Mouse (Mus musculus): ENCODE measurements around the gene Lrrc41. TPM values are rescaled to one million over a fixed set of nuclear protein-coding genes. Genes with fewer than 3 reads are reported as not detected.

Lrrc41 gene
- total and polyA plus RNA-seq, 3 experiments = 64.4 to 73.3 TPM; not detected in 1

- Histone ChIP-seq H3K4me1 (ENCODE audit: control insufficient read depth in 1 of 2, insufficient read depth in 2 of 2, low read length in 2 of 2) (0 out of 4 replicates have a peak, but pooled peaks cover 0 to 3% of the 10 kb centered on the region in 2 experiments), H3K27me3 (ENCODE audit: control insufficient read depth in 1 of 2, insufficient read depth in 2 of 2, low read length in 2 of 2) (no peaks in the 10 kb centered on the region), H3K79me2 (ENCODE audit: control insufficient read depth, insufficient read depth, low read length, poor library complexity) (no peaks in the 10 kb centered on the region), H3K27ac (ENCODE audit: control insufficient read depth, low read depth, low read length) (no peak overlapping the region), H3K9me3 (replicated peaks; ENCODE audit: insufficient read depth, low read length) (no peaks in the 10 kb centered on the region), H3K4me3 (ENCODE audit: control insufficient read depth in 1 of 2, insufficient read depth in 1 of 2, low read depth in 2 of 2, low read length in 2 of 2) (no peak overlapping the region), H3K36me3 (ENCODE audit: control insufficient read depth in 1 of 2, insufficient read depth in 2 of 2, low read length in 2 of 2) (no peaks in the 10 kb centered on the region), H3K9ac (ENCODE audit: control insufficient read depth, low read depth, low read length, poor library complexity, severe bottlenecking) (no peak overlapping the region)
- TF ChIP-seq ZMIZ1 (IDR thresholded peaks at IDR 0.05; ENCODE audit: low read depth, low read length) = no peak
- no peak for TF ChIP-seq NRF1 (IDR thresholded peaks at IDR 0.05; ENCODE audit: insufficient read depth, low read depth, low read length, poor library complexity, severe bottlenecking)
- TF ChIP-seq POLR2A (IDR thresholded peaks at IDR 0.05; ENCODE audit: control insufficient read depth in 1 of 2, insufficient read depth in 1 of 2, low read depth in 1 of 2, low read length in 2 of 2, poor library complexity in 1 of 2) = no peak
- no peak for TF ChIP-seq TCF12 (IDR thresholded peaks at IDR 0.05; ENCODE audit: low read depth, low read length)
- TF ChIP-seq GATA1 (IDR thresholded peaks at IDR 0.05; ENCODE audit: low read depth, low read length) = no peak
- no peak for TF ChIP-seq CTCF (IDR thresholded peaks at IDR 0.05 in 2 of 3, conservative IDR thresholded peaks at IDR 0.05 in 1 of 3; ENCODE audit: control insufficient read depth in 1 of 3, insufficient read depth in 1 of 3, low read depth in 2 of 3, low read length in 3 of 3, poor library complexity in 1 of 3, severe bottlenecking in 1 of 3)
- no peak for TF ChIP-seq MYC (IDR thresholded peaks at IDR 0.05; ENCODE audit: low read depth, low read length)
- no peak for TF ChIP-seq MAX (IDR thresholded peaks at IDR 0.05; ENCODE audit: low read length)
- TF ChIP-seq NELFE (IDR thresholded peaks at IDR 0.05; ENCODE audit: low read depth, low read length) = no peak
- no peak for TF ChIP-seq POLR2AphosphoS2 (IDR thresholded peaks at IDR 0.05; ENCODE audit: low read length)
- no peak for TF ChIP-seq RAD21 (IDR thresholded peaks at IDR 0.05; ENCODE audit: low read depth, low read length)
- TF ChIP-seq CHD1 (IDR thresholded peaks at IDR 0.05; ENCODE audit: low read depth, low read length) = no peak
- no peak for TF ChIP-seq ETS1 (IDR thresholded peaks at IDR 0.05; ENCODE audit: low read depth, low read length)
- TF ChIP-seq GABPA (IDR thresholded peaks at IDR 0.05; ENCODE audit: low read depth, low read length) = no peak
- TF ChIP-seq ZNF384 (IDR thresholded peaks at IDR 0.05; ENCODE audit: low read depth, low read length) = no peak
- no peak for DNase-seq (ENCODE audit: low read depth, low spot score)
These were observed 67.2 kb downstream of the Lrrc41 start for GRCm38 (mm10) chr4:116142269-116142668.

- H3K4me3 ChIP-seq (ENCODE audit: control insufficient read depth in 1 of 2, insufficient read depth in 1 of 2, low read depth in 2 of 2, low read length in 2 of 2) = peak overlapping the region; percentile 54 to 88; a peak in 2 of 4 replicates
- TF ChIP-seq ZNF384 (IDR thresholded peaks at IDR 0.05; ENCODE audit: low read depth, low read length) (no peak), TAL1 (IDR thresholded peaks at IDR 0.05; ENCODE audit: low read length) (no peak), ETS1 (IDR thresholded peaks at IDR 0.05; ENCODE audit: low read depth, low read length) (no peak), KAT2A (conservative IDR thresholded peaks at IDR 0.05; ENCODE audit: low read depth, low read length) (no peak), POLR2A (IDR thresholded peaks at IDR 0.05; ENCODE audit: control insufficient read depth in 1 of 2, insufficient read depth in 1 of 2, low read depth in 1 of 2, low read length in 2 of 2, poor library complexity in 1 of 2) (no peak), MEF2A (IDR thresholded peaks at IDR 0.05; ENCODE audit: extremely low read depth, insufficient replicate concordance, low read depth, low read length, poor library complexity, severe bottlenecking) (no peak), JUND (IDR thresholded peaks at IDR 0.05; ENCODE audit: low read depth, low read length) (no peak), CHD2 (IDR thresholded peaks at IDR 0.05; ENCODE audit: low read length) (no peak), ZMIZ1 (IDR thresholded peaks at IDR 0.05; ENCODE audit: low read depth, low read length) (no peak), NRF1 (IDR thresholded peaks at IDR 0.05; ENCODE audit: insufficient read depth, low read depth, low read length, poor library complexity, severe bottlenecking) (no peak), SIN3A (IDR thresholded peaks at IDR 0.05; ENCODE audit: low read length) (no peak), ZC3H11A (IDR thresholded peaks at IDR 0.05; ENCODE audit: low read depth, low read length) (no peak)
- no peaks in the 10 kb centered on the region for H3K27me3 ChIP-seq (ENCODE audit: control insufficient read depth in 1 of 2, insufficient read depth in 2 of 2, low read length in 2 of 2)
These were observed 68.3 kb downstream of the Lrrc41 start for GRCm38 (mm10) chr4:116143317-116143811.

More at GRCm38 (mm10) chr4:116143317-116143811, 68.3 kb downstream of the Lrrc41 start:
- H3K79me2 ChIP-seq (ENCODE audit: control insufficient read depth, insufficient read depth, low read length, poor library complexity) = no peaks in the 10 kb centered on the region
- no peaks in the 10 kb centered on the region for H3K9me3 ChIP-seq (replicated peaks; ENCODE audit: insufficient read depth, low read length)
- H3K27ac ChIP-seq (ENCODE audit: control insufficient read depth, low read depth, low read length) = no peak overlapping the region
- no peak for DNase-seq (ENCODE audit: low read depth, low spot score)
- no peaks in the 10 kb centered on the region for H3K36me3 ChIP-seq (ENCODE audit: control insufficient read depth in 1 of 2, insufficient read depth in 2 of 2, low read length in 2 of 2)
- no peak overlapping the region for H3K9ac ChIP-seq (ENCODE audit: control insufficient read depth, low read depth, low read length, poor library complexity, severe bottlenecking)
- H3K4me1 ChIP-seq (ENCODE audit: control insufficient read depth in 1 of 2, insufficient read depth in 2 of 2, low read length in 2 of 2) = 0 out of 4 replicates have a peak, but pooled peaks cover 0 to 3% of the 10 kb centered on the region in 2 experiments
